Mouse (Mus musculus): ENCODE data around the gene Lyrm2. TPM values are rescaled to one million over a fixed set of nuclear protein-coding genes. Genes with fewer than 3 reads are reported as not detected.

Lyrm2 gene
- 10 to 100 TPM; 61.9 to 82.1 (median 71.3) TPM for polyA plus RNA-seq (2017; shearing (Covaris generic))

- peak; percentile 99 for ATAC-seq
These were observed at the start of gene Lyrm2 for GRCm38 (mm10) chr4:32799966-32800576. Gene Lyrm2 (plus strand): TSS chr4:32800253.

- no peak for ATAC-seq
These were observed 49.3 kb upstream of the Lyrm2 start for GRCm38 (mm10) chr4:32750711-32751110.

DNA sequence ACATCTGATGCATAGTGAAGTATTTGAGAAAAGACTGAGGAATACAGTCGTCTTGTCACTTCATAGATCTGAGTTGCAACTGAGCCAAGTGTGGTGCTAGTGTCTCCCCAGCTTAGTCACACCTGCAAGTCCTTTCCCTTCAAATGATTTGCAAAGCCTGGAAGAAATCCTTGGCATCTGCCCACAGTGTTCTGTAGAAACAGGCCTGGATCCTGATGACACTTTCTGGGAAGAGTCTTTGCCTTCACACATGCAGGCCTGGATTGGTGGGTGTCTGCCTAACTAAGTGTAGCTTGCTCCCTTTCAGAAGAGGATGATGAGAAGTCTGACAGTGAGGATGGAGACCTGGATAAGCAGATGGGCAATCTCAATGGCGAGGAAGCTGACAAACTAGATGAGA is 42.6 kb upstream of the Lyrm2 start:
- no peak for ATAC-seq

GRCm38 (mm10) chr4:32767471-32767870 is 32.6 kb upstream of the Lyrm2 start:
- no peak for ATAC-seq

- peak; percentile 88 for ATAC-seq
These were observed 32.0 kb upstream of the Lyrm2 start for GRCm38 (mm10) chr4:32768046-32768445.

- ATAC-seq = no peak
These were observed 29.7 kb upstream of the Lyrm2 start for GRCm38 (mm10) chr4:32770284-32770810.

- ATAC-seq = no peak
These were observed 20.1 kb upstream of the Lyrm2 start for GRCm38 (mm10) chr4:32779996-32780395.

GRCm38 (mm10) chr4:32787110-32787509 is 12.9 kb upstream of the Lyrm2 start:
- ATAC-seq = no peak

DNA sequence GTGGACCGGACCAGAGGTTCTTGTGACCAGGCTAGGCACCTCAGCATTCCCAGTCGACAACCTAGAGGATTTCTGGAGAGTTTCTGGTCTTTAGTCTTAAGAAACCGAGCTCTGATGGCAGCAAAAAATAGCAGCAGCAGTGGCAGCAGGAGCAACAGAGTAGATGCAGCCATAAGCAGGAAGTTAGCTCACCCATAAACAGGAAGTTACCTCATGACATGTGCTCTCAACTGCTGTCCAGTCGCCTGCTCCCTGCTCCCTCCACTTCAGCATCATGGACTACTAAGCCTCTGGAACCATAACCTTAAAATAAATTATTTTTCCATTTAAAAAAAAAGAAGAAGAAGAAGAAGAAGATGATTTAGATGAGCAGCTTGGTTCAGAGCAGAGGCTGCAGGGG is 11.0 kb upstream of the Lyrm2 start:
- no peak for ATAC-seq

GRCm38 (mm10) chr4:32798976-32799375 is 1.1 kb upstream of the Lyrm2 start:
- ATAC-seq = no peak

- ATAC-seq = no peak
These were observed 621 bp downstream of the Lyrm2 start for GRCm38 (mm10) chr4:32800577-32801170.

GRCm38 (mm10) chr4:32817478-32817877 is 17.4 kb downstream of the Lyrm2 start:
- no peak for ATAC-seq

GRCm38 (mm10) chr4:32820676-32821075 is 20.6 kb downstream of the Lyrm2 start:
- ATAC-seq = no peak

DNA sequence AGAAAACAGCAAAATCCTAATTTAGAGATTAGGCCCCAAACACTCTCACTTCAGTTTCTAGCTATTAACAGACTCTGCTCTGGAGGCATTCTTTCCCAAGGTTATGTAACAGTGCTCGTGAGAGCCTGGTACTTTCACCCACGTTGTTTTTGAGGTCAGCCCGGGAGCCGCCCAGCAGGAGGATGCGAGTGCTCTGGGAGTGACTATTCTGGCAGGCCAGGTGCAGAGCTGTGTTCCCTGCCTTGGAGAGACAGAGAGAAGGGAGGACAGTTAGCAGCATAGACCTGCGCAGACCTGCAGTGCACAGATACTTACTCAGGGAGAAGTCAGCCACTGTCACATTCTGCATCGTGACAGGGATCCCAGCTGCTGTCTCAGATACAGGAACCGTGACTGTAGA is 24.2 kb downstream of the Lyrm2 start:
- no peak for ATAC-seq

DNA sequence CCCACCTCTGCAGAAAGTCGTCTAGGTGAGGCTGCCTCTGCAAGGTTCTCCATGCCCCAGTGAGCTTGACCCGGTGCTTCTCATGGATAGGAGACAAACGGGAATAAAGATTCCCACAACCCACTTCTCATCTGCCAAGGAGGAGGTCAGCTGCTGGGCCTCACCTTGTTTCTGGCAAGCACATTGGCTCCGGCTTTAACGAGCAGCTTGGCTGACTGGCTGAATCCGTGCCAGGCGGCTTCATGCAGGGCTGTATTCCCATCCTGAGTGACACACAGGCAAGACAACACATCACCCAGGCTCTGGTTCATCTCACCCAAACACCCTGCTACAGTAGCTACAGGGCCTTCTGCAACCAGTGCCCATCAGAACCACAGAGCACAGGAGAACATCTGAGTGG is 26.9 kb downstream of the Lyrm2 start:
- no peak for ATAC-seq

DNA sequence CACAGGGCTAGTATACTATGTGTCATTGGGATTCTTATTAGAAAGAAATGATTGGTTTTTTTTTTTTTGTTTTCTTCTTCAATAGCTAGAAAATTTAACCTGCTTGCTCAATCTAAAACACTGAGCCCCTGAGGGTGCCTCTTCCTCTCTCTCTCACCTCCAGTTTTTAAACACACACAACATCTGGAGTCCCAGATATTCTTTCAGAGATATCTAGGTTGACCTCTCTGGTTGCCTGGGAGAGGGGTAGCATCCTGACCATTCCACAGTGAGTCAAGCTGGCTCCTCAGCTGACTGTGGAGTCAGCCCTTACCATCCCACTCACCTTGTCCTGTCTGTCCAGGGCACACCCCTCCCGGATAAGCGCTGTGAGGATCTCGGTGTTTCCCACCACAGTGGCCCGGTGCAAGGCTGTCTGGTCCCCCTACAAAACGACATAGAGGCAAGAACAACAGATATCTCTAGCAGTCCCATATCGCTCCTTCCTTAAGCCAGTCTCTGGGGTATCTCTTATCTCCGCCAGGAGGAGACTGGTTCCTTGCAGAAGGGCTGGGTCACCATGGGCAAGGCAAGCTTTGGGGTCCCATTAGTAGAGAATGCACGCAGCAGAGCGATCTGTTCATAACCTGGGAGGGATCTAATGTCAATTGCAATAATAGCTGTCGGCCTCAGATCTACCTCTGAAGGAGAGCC is 28.5 kb downstream of the Lyrm2 start:
- no peak for ATAC-seq

- no peak for ATAC-seq
These were observed 29.3 kb downstream of the Lyrm2 start for GRCm38 (mm10) chr4:32829316-32829715.

GRCm38 (mm10) chr4:32833494-32834282 is 33.6 kb downstream of the Lyrm2 start:
- no peak for ATAC-seq

GRCm38 (mm10) chr4:32834541-32834940 is 34.5 kb downstream of the Lyrm2 start:
- ATAC-seq = no peak

DNA sequence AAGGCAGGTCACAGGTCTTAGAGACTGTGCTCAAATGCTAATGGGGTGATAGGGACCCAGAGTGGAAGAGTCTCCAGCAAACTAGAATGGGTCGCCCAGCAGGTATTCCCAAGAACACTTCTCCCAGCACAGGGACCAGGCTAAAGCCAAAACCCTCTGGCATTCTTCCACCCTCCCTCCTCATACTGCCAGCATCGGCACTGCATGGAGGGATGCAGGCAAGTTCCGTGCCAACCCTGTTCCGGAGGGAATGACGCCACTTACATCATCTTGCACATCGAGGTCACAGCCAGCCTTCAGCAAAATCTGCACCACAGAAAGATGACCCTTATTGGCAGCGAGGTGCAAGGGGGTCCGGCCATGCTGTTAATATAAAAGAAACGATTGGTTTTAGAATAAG is 36.0 kb downstream of the Lyrm2 start:
- no peak for ATAC-seq

DNA sequence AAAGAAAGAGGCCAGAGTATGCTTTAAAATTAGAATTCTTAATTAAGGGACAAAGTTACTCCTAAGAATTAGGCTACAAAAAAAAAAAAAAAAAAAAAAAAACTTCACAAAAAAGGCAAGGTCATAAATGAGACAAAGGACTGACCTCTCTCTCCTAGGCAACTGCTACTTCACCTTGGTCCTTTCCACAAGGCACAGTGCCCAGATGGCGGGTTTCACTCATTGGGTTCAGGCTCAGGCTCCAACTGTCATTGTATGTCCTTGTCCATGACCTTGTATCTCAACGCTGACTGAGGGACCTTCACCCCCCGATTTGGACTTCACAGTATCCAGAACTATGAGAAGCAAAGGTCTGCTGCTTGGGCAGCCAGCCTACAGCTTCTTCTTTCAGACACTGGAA is 38.3 kb downstream of the Lyrm2 start:
- ATAC-seq = no peak

Measured in inflammation-experienced regulatory T-cells, adult 6 months (primary cell).